Mouse (Mus musculus) CH12.LX (cell line): ENCODE measurements at regions not wholly inside any gene's neighbourhood (a gene's known extent, or its start where the extent isn't known, plus 50 kb on each side); places are given as distances from the start of the nearest gene placed in this dataset.

Experiments used
- DNase-seq: peaks from one replicate; pipeline ENCODE4 v3.0.0-alpha.2; 2013; ENCODE audit errors: extremely low read depth
- H3K27ac ChIP-seq: 2 replicates; pipeline ENCODE4 v1.5.1; 2012; ENCODE audit warnings: low read depth, mild to moderate bottlenecking, control low read depth, moderate library complexity; ENCODE audit not compliant: insufficient read depth
- H3K27me3 ChIP-seq: replicated peaks from 2 replicates; pipeline ENCODE3; 2012; ENCODE audit warnings: inconsistent platforms
- H3K36me3 ChIP-seq, 2 experiments: replicated peaks in 1 of 2; 2 replicates each; pipeline versions ENCODE3 to v1.6.1; 2012; ENCODE audit warnings: inconsistent platforms in 1 of 2, low read length in 1 of 2, mild to moderate bottlenecking in 1 of 2, mixed read lengths in 1 of 2, moderate library complexity in 1 of 2; ENCODE audit not compliant: control insufficient read depth in 1 of 2, insufficient read depth in 1 of 2
- H3K4me1 ChIP-seq, 2 experiments: 2 replicates each; pipeline ENCODE4 v1.6.1; 2012; ENCODE audit warnings: inconsistent platforms in 1 of 2, moderate library complexity in 1 of 2; ENCODE audit not compliant: insufficient read depth in 2 of 2, control insufficient read depth in 1 of 2
- H3K4me2 ChIP-seq: 2 replicates; pipeline ENCODE4 v1.6.1; 2012; ENCODE audit warnings: low read depth, mild to moderate bottlenecking, control low read depth; ENCODE audit not compliant: poor library complexity, insufficient read depth, severe bottlenecking
- H3K4me3 ChIP-seq, 3 experiments: fragments of 150-350 bp in 1 of 3; sonication (generic) in 1 of 3; replicated peaks in 1 of 3; 2 replicates each; pipeline versions ENCODE3 to v1.5.1; 2011 to 2012; ENCODE audit warnings: low read depth in 2 of 3, low read length in 2 of 3, mild to moderate bottlenecking in 2 of 3, moderate library complexity in 2 of 3, control low read depth in 1 of 3, improper control_type of control experiment in 1 of 3, inconsistent platforms in 1 of 3, mixed read lengths in 1 of 3; ENCODE audit not compliant: poor library complexity in 1 of 3
- H3K79me2 ChIP-seq: replicated peaks from 2 replicates; pipeline ENCODE4 v1.6.1; 2012; ENCODE audit warnings: mild to moderate bottlenecking, moderate library complexity; ENCODE audit not compliant: control insufficient read depth, poor library complexity, insufficient read depth, severe bottlenecking; ENCODE audit errors: extremely low read depth
- H3K9ac ChIP-seq: 2 replicates; pipeline ENCODE4 v1.6.1; 2012; ENCODE audit warnings: low read depth, mild to moderate bottlenecking, control low read depth, moderate library complexity; ENCODE audit not compliant: insufficient read depth
- H3K9me3 ChIP-seq: replicated peaks from 2 replicates; pipeline ENCODE3; 2012; ENCODE audit warnings: low read length, inconsistent platforms, mixed read lengths
- BHLHE40 ChIP-seq: IDR thresholded peaks from 2 replicates; pipeline ENCODE4 v1.6.1; 2011; ENCODE audit warnings: mild to moderate bottlenecking, low read depth, low read length, improper control_type of control experiment
- CHD1 ChIP-seq: IDR thresholded peaks from 2 replicates; pipeline ENCODE4 v1.6.1; 2012; ENCODE audit warnings: low read depth, low read length, improper control_type of control experiment, inconsistent platforms
- CHD2 ChIP-seq: IDR thresholded peaks from 2 replicates; pipeline ENCODE4 v1.6.1; 2011; ENCODE audit warnings: low read length, improper control_type of control experiment
- CTCF ChIP-seq, 2 experiments: IDR thresholded peaks in 1 of 2; conservative IDR thresholded peaks in 1 of 2; 2 replicates each; pipeline ENCODE4 v1.5.1; 2011 to 2012; ENCODE audit warnings: low read depth in 2 of 2, low read length in 2 of 2, improper control_type of control experiment in 1 of 2, inconsistent platforms in 1 of 2, mild to moderate bottlenecking in 1 of 2, moderate library complexity in 1 of 2
- E2F4 ChIP-seq: IDR thresholded peaks from 2 replicates; pipeline ENCODE4 v1.6.1; 2011; ENCODE audit warnings: low read depth, low read length, improper control_type of control experiment; ENCODE audit not compliant: insufficient replicate concordance
- ELF1 ChIP-seq: IDR thresholded peaks from 2 replicates; pipeline ENCODE4 v1.6.1; 2014; ENCODE audit warnings: low read depth, mild to moderate bottlenecking, inconsistent platforms, low read length, improper control_type of control experiment
- EP300 ChIP-seq: IDR thresholded peaks from 2 replicates; pipeline ENCODE4 v1.6.1; 2011; ENCODE audit warnings: low read length, improper control_type of control experiment
- ETS1 ChIP-seq: conservative IDR thresholded peaks from 2 replicates; pipeline ENCODE4 v1.6.1; 2012; ENCODE audit warnings: low read depth, mild to moderate bottlenecking, inconsistent platforms, low read length, improper control_type of control experiment, moderate library complexity
- GABPA ChIP-seq: IDR thresholded peaks from 2 replicates; pipeline ENCODE4 v1.6.1; 2012; ENCODE audit warnings: low read depth, low read length, improper control_type of control experiment, inconsistent platforms; ENCODE audit not compliant: insufficient replicate concordance
- HCFC1 ChIP-seq: IDR thresholded peaks from 2 replicates; pipeline ENCODE4 v1.6.1; 2012; ENCODE audit warnings: low read depth, mild to moderate bottlenecking, inconsistent platforms, low read length, improper control_type of control experiment
- IRF4 ChIP-seq: IDR thresholded peaks from 2 replicates; pipeline ENCODE4 v1.6.1; 2014; ENCODE audit warnings: low read depth, mild to moderate bottlenecking, inconsistent platforms, low read length, improper control_type of control experiment
- JUN ChIP-seq: IDR thresholded peaks from 2 replicates; pipeline ENCODE4 v1.6.1; 2011; ENCODE audit warnings: low read depth, mild to moderate bottlenecking, low read length, improper control_type of control experiment, moderate library complexity; ENCODE audit not compliant: insufficient read depth
- JUND ChIP-seq: conservative IDR thresholded peaks from 2 replicates; pipeline ENCODE4 v1.6.1; 2011; ENCODE audit warnings: low read depth, low read length, improper control_type of control experiment
- KAT2A ChIP-seq: IDR thresholded peaks from 2 replicates; pipeline ENCODE4 v1.6.1; 2012; ENCODE audit warnings: low read length, improper control_type of control experiment, inconsistent platforms; ENCODE audit not compliant: insufficient replicate concordance
- MAFK ChIP-seq: IDR thresholded peaks from 2 replicates; pipeline ENCODE4 v1.6.1; 2011; ENCODE audit warnings: low read length, improper control_type of control experiment; ENCODE audit not compliant: insufficient replicate concordance
- MAX ChIP-seq: IDR thresholded peaks from 2 replicates; pipeline ENCODE4 v1.6.1; 2011; ENCODE audit warnings: low read length, improper control_type of control experiment
- MAZ ChIP-seq: IDR thresholded peaks from 2 replicates; pipeline ENCODE4 v1.6.1; 2012; ENCODE audit warnings: low read depth, mild to moderate bottlenecking, inconsistent platforms, low read length, improper control_type of control experiment, moderate library complexity
- MEF2A ChIP-seq: IDR thresholded peaks from 2 replicates; pipeline ENCODE4 v1.6.1; 2014; ENCODE audit warnings: low read depth, mild to moderate bottlenecking, inconsistent platforms, low read length, improper control_type of control experiment, borderline replicate concordance
- MXI1 ChIP-seq: IDR thresholded peaks from 2 replicates; pipeline ENCODE4 v1.6.1; 2011; ENCODE audit warnings: mild to moderate bottlenecking, low read depth, low read length, improper control_type of control experiment
- MYC ChIP-seq: IDR thresholded peaks from 2 replicates; pipeline ENCODE4 v1.6.1; 2011; ENCODE audit warnings: low read depth, mild to moderate bottlenecking, improper control_type of control experiment, low read length
- NELFE ChIP-seq: IDR thresholded peaks from 2 replicates; pipeline ENCODE4 v1.6.1; 2011; ENCODE audit warnings: low read depth, low read length, improper control_type of control experiment
- NRF1 ChIP-seq: IDR thresholded peaks from 2 replicates; pipeline ENCODE4 v1.6.1; 2014; ENCODE audit warnings: low read depth, mild to moderate bottlenecking, inconsistent platforms, low read length, improper control_type of control experiment, moderate library complexity
- PAX5 ChIP-seq: IDR thresholded peaks from 2 replicates; pipeline ENCODE4 v1.6.1; 2012; ENCODE audit warnings: low read length, inconsistent platforms, mixed read lengths
- POLR2A ChIP-seq: IDR thresholded peaks from 2 replicates; pipeline ENCODE4 v1.6.1; 2011; ENCODE audit warnings: low read depth, mild to moderate bottlenecking, improper control_type of control experiment, low read length
- POLR2AphosphoS2 ChIP-seq: IDR thresholded peaks from 2 replicates; pipeline ENCODE4 v1.6.1; 2011; ENCODE audit warnings: low read depth, low read length, improper control_type of control experiment
- RAD21 ChIP-seq: IDR thresholded peaks from 2 replicates; pipeline ENCODE4 v1.6.1; 2011; ENCODE audit warnings: low read depth, mild to moderate bottlenecking, low read length, improper control_type of control experiment, moderate library complexity
- RCOR1 ChIP-seq: conservative IDR thresholded peaks from 2 replicates; pipeline ENCODE4 v1.6.1; 2012; ENCODE audit warnings: low read depth, mild to moderate bottlenecking, inconsistent platforms, low read length, improper control_type of control experiment
- SIN3A ChIP-seq: IDR thresholded peaks from 2 replicates; pipeline ENCODE4 v1.6.1; 2012; ENCODE audit warnings: low read length, improper control_type of control experiment, inconsistent platforms
- SMC3 ChIP-seq: IDR thresholded peaks from 2 replicates; pipeline ENCODE4 v1.6.1; 2011; ENCODE audit warnings: low read depth, low read length, improper control_type of control experiment
- TBP ChIP-seq: conservative IDR thresholded peaks from 2 replicates; pipeline ENCODE4 v1.6.1; 2011; ENCODE audit warnings: low read depth, low read length, improper control_type of control experiment
- TCF12 ChIP-seq: IDR thresholded peaks from 2 replicates; pipeline ENCODE4 v1.6.1; 2014; ENCODE audit warnings: low read depth, mild to moderate bottlenecking, inconsistent platforms, low read length, improper control_type of control experiment
- UBTF ChIP-seq: IDR thresholded peaks from 2 replicates; pipeline ENCODE4 v1.6.1; 2012; ENCODE audit warnings: low read depth, mild to moderate bottlenecking, inconsistent platforms, low read length, improper control_type of control experiment, moderate library complexity
- USF1 ChIP-seq: IDR thresholded peaks from 2 replicates; pipeline ENCODE4 v1.6.1; 2014; ENCODE audit warnings: low read depth, mild to moderate bottlenecking, inconsistent platforms, low read length, improper control_type of control experiment
- USF2 ChIP-seq: conservative IDR thresholded peaks from 2 replicates; pipeline ENCODE4 v1.6.1; 2011; ENCODE audit warnings: low read depth, low read length, improper control_type of control experiment
- ZKSCAN1 ChIP-seq: IDR thresholded peaks from 2 replicates; pipeline ENCODE4 v1.6.1; 2012; ENCODE audit warnings: low read depth, inconsistent platforms, low read length, improper control_type of control experiment, borderline replicate concordance
- ZMIZ1 ChIP-seq: IDR thresholded peaks from 2 replicates; pipeline ENCODE4 v1.6.1; 2012; ENCODE audit warnings: low read depth, mild to moderate bottlenecking, inconsistent platforms, low read length, improper control_type of control experiment
- ZNF384 ChIP-seq: IDR thresholded peaks from 2 replicates; pipeline ENCODE4 v1.6.1; 2012; ENCODE audit warnings: low read depth, low read length, improper control_type of control experiment, inconsistent platforms
- dilution Hi-C: fragments of 300-500 bp; cut with MboI; formaldehyde crosslinking; loops from 2 replicates; pipeline ENCODE4 v1.14.3; 2020; ENCODE audit warnings: low sequenced_read_pairs; ENCODE audit not compliant: extremely low pct_unique_long_range_greater_than_20kb, extremely low pct_ligation_motif_present
- in situ Hi-C: fragments of 300-500 bp; cut with MboI; formaldehyde crosslinking; loops from 3 replicates; pipeline ENCODE4 v1.14.3; 2019; ENCODE audit warnings: low sequenced_read_pairs, low pct_ligation_motif_present, low pct_unique_long_range_greater_than_20kb, mixed read lengths

- dilution Hi-C loops (no loop called here), in situ Hi-C loops (no loop called here)
- peak overlapping the region; percentile 41 for H3K27ac ChIP-seq
Observed at GRCm38 (mm10) chr12:71544401-71545159, 234.9 kb downstream of the Dact1 start.

GRCm38 (mm10) chr12:71546523-71547265, 237.0 kb downstream of the Dact1 start:
- Histone ChIP-seq H3K27ac (peak overlapping the region; percentile 54), H3K36me3 (no peaks in the 10 kb centered on the region), H3K9me3 (no peaks in the 10 kb centered on the region), H3K9ac (peak overlapping the region; percentile 22; the same call in 1 of the 2 replicates), H3K4me3 (no peak overlapping the region), H3K4me2 (peak overlapping the region; percentile 57), H3K4me1 (peaks cover 20 to 51% of the 10 kb centered on the region in 2 experiments), H3K79me2 (no peaks in the 10 kb centered on the region), H3K27me3 (no peaks in the 10 kb centered on the region)
- DNase-seq, result peak; percentile 75
- in situ Hi-C loops (no loop called here), dilution Hi-C loops (no loop called here)
- TF ChIP-seq TBP (peak; percentile 86), MYC (no peak), SMC3 (no peak), EP300 (peak; percentile 41; the same call in 1 of the 2 replicates), CTCF (conservative IDR thresholded peaks at IDR 0.05 in 1 of 2, IDR thresholded peaks at IDR 0.05 in 1 of 2; ENCODE audit: low read depth in 2 of 2, low read length in 2 of 2) (no peak), TCF12 (no peak), ELF1 (peak; percentile 35; the same call in 1 of the 2 replicates), NELFE (no peak), NRF1 (no peak), ZKSCAN1 (no peak), CHD2 (no peak), PAX5 (no peak), MAZ (no peak), POLR2A (peak; percentile 34; the same call in 1 of the 2 replicates), MAFK (no peak), MXI1 (0 out of 2 replicates have a peak, but pooled peaks have one; percentile 45), JUN (peak; percentile 11; the same call in 1 of the 2 replicates), CHD1 (no peak)

More at GRCm38 (mm10) chr12:71544401-71545159, 234.9 kb downstream of the Dact1 start:
- H3K36me3 ChIP-seq, result no peaks in the 10 kb centered on the region
- peaks cover 15 to 43% of the 10 kb centered on the region in 2 experiments for H3K4me1 ChIP-seq
- no peak overlapping the region for H3K4me3 ChIP-seq
- H3K27me3 ChIP-seq, result no peaks in the 10 kb centered on the region
- H3K9ac ChIP-seq, result no peak overlapping the region
- H3K9me3 ChIP-seq, result no peaks in the 10 kb centered on the region
- H3K79me2 ChIP-seq, result no peaks in the 10 kb centered on the region
- peak; percentile 91 for DNase-seq
- TF ChIP-seq E2F4 (no peak), MYC (peak; percentile 96), JUND (peak; percentile 93), TBP (0 out of 2 replicates have a peak, but pooled peaks have one; percentile 7), MAZ (no peak), CTCF (conservative IDR thresholded peaks at IDR 0.05 in 1 of 2, IDR thresholded peaks at IDR 0.05 in 1 of 2; ENCODE audit: low read depth in 2 of 2, low read length in 2 of 2) (no peak), MAFK (peak; percentile 80), EP300 (peak; percentile 95), NRF1 (no peak), NELFE (no peak), RCOR1 (peak; percentile 72; the same call in 1 of the 2 replicates), SIN3A (peak; percentile 63; the same call in 1 of the 2 replicates), PAX5 (no peak), JUN (peak; percentile 98), SMC3 (no peak), POLR2AphosphoS2 (no peak), RAD21 (no peak), CHD2 (peak; percentile 53; the same call in 1 of the 2 replicates), USF1 (no peak), ZNF384 (no peak; the same call in 1 of the 2 replicates), HCFC1 (no peak), MEF2A (peak; percentile 98), UBTF (no peak), KAT2A (no peak), ZMIZ1 (no peak), BHLHE40 (peak; percentile 91), GABPA (no peak), MAX (peak; percentile 79), CHD1 (no peak), USF2 (no peak; the same call in 1 of the 2 replicates), ETS1 (peak; percentile 96), IRF4 (peak; percentile 97), TCF12 (peak; percentile 71)
- peak overlapping the region; percentile 88 for H3K4me2 ChIP-seq
